Mouse (Mus musculus): ENCODE results near the gene Adam17. TPM values are rescaled to one million over a fixed set of nuclear protein-coding genes. Genes with fewer than 3 reads are reported as not detected.

Adam17 gene
- polyA plus RNA-seq, 1 experiment from 2014 or later = 39.8 TPM

GRCm38 (mm10) chr12:21335869-21336268 lies 37.6 kb downstream of the Adam17 start:
- Histone ChIP-seq H3K4me1 (ENCODE audit: control insufficient read depth, insufficient read depth, low read length) (no peaks in the 10 kb centered on the region), H3K4me2 (ENCODE audit: low read depth, low read length) (no peak overlapping the region), H3K4me3 (ENCODE audit: low read depth, low read length) (no peak overlapping the region), H3K36me3 (ENCODE audit: control insufficient read depth, insufficient read depth, low read length) (peaks cover 76% of the 10 kb centered on the region), H3K27ac (replicated peaks; ENCODE audit: low read depth, low read length) (no peak overlapping the region), H3K9me3 (ENCODE audit: control insufficient read depth, low read length) (no peaks in the 10 kb centered on the region), H3K9ac (ENCODE audit: low read depth, low read length) (no peak overlapping the region), H3K27me3 (replicated peaks; ENCODE audit: control insufficient read depth, insufficient read depth, low read length) (no peaks in the 10 kb centered on the region)
- ATAC-seq (ENCODE audit: low read depth) (no peak), DNase-seq (ENCODE audit: low spot score) (peak; percentile 2)
- WGBS = 90% methylated on average over 7 of the region's 7 CpGs

GRCm38 (mm10) chr12:21333766-21334165 lies 39.7 kb downstream of the Adam17 start:
- no peak overlapping the region for H3K4me2 ChIP-seq (ENCODE audit: low read depth, low read length)
- H3K4me3 ChIP-seq (ENCODE audit: low read depth, low read length) = no peak overlapping the region
- H3K9me3 ChIP-seq (ENCODE audit: control insufficient read depth, low read length) = no peaks in the 10 kb centered on the region
- DNase-seq (ENCODE audit: low spot score) (no peak), ATAC-seq (ENCODE audit: low read depth) (no peak)
- no peak overlapping the region for H3K9ac ChIP-seq (ENCODE audit: low read depth, low read length)
- H3K4me1 ChIP-seq (ENCODE audit: control insufficient read depth, insufficient read depth, low read length) = no peaks in the 10 kb centered on the region
- 94% methylated on average over 5 of the region's 5 CpGs for WGBS
- peaks cover 75% of the 10 kb centered on the region for H3K36me3 ChIP-seq (ENCODE audit: control insufficient read depth, insufficient read depth, low read length)
- no peaks in the 10 kb centered on the region for H3K27me3 ChIP-seq (replicated peaks; ENCODE audit: control insufficient read depth, insufficient read depth, low read length)
- no peak overlapping the region for H3K27ac ChIP-seq (replicated peaks; ENCODE audit: low read depth, low read length)

- WGBS = 95% methylated on average over 7 of the region's 7 CpGs
- Histone ChIP-seq H3K4me3 (ENCODE audit: low read depth, low read length) (no peak overlapping the region), H3K4me1 (ENCODE audit: control insufficient read depth, insufficient read depth, low read length) (no peaks in the 10 kb centered on the region), H3K9me3 (ENCODE audit: control insufficient read depth, low read length) (no peaks in the 10 kb centered on the region), H3K27me3 (replicated peaks; ENCODE audit: control insufficient read depth, insufficient read depth, low read length) (no peaks in the 10 kb centered on the region), H3K36me3 (ENCODE audit: control insufficient read depth, insufficient read depth, low read length) (peaks cover 77% of the 10 kb centered on the region), H3K9ac (ENCODE audit: low read depth, low read length) (no peak overlapping the region), H3K27ac (replicated peaks; ENCODE audit: low read depth, low read length) (no peak overlapping the region), H3K4me2 (ENCODE audit: low read depth, low read length) (no peak overlapping the region)
- DNase-seq (ENCODE audit: low spot score) (no peak), ATAC-seq (ENCODE audit: low read depth) (no peak)
These were observed 40.4 kb downstream of the Adam17 start for GRCm38 (mm10) chr12:21333021-21333420.

GRCm38 (mm10) chr12:21331711-21332110 lies 41.7 kb downstream of the Adam17 start:
- Histone ChIP-seq H3K4me2 (ENCODE audit: low read depth, low read length) (no peak overlapping the region), H3K27me3 (replicated peaks; ENCODE audit: control insufficient read depth, insufficient read depth, low read length) (no peaks in the 10 kb centered on the region), H3K36me3 (ENCODE audit: control insufficient read depth, insufficient read depth, low read length) (peaks cover 88% of the 10 kb centered on the region), H3K9ac (ENCODE audit: low read depth, low read length) (no peak overlapping the region), H3K4me1 (ENCODE audit: control insufficient read depth, insufficient read depth, low read length) (no peaks in the 10 kb centered on the region), H3K9me3 (ENCODE audit: control insufficient read depth, low read length) (no peaks in the 10 kb centered on the region), H3K4me3 (ENCODE audit: low read depth, low read length) (no peak overlapping the region), H3K27ac (replicated peaks; ENCODE audit: low read depth, low read length) (no peak overlapping the region)
- WGBS = 73% methylated on average over 6 of the region's 6 CpGs
- ATAC-seq (ENCODE audit: low read depth) = no peak
- DNase-seq (ENCODE audit: low spot score) = no peak

GRCm38 (mm10) chr12:21330961-21331576 lies 42.4 kb downstream of the Adam17 start:
- H3K27me3 ChIP-seq (replicated peaks; ENCODE audit: control insufficient read depth, insufficient read depth, low read length) = no peaks in the 10 kb centered on the region
- no peaks in the 10 kb centered on the region for H3K4me1 ChIP-seq (ENCODE audit: control insufficient read depth, insufficient read depth, low read length)
- no peak overlapping the region for H3K27ac ChIP-seq (replicated peaks; ENCODE audit: low read depth, low read length)
- no peak for ATAC-seq (ENCODE audit: low read depth)
- H3K4me2 ChIP-seq (ENCODE audit: low read depth, low read length) = no peak overlapping the region
- no peak for DNase-seq (ENCODE audit: low spot score)
- 89% methylated on average over 10 of the region's 10 CpGs for WGBS
- peaks cover 86% of the 10 kb centered on the region for H3K36me3 ChIP-seq (ENCODE audit: control insufficient read depth, insufficient read depth, low read length)
- no peaks in the 10 kb centered on the region for H3K9me3 ChIP-seq (ENCODE audit: control insufficient read depth, low read length)
- H3K4me3 ChIP-seq (ENCODE audit: low read depth, low read length) = no peak overlapping the region
- H3K9ac ChIP-seq (ENCODE audit: low read depth, low read length) = no peak overlapping the region

GRCm38 (mm10) chr12:21329661-21330400 lies 43.6 kb downstream of the Adam17 start:
- ATAC-seq (ENCODE audit: low read depth) (no peak), DNase-seq (ENCODE audit: low spot score) (no peak)
- Histone ChIP-seq H3K27ac (replicated peaks; ENCODE audit: low read depth, low read length) (no peak overlapping the region), H3K4me2 (ENCODE audit: low read depth, low read length) (no peak overlapping the region), H3K36me3 (ENCODE audit: control insufficient read depth, insufficient read depth, low read length) (peaks cover 87% of the 10 kb centered on the region), H3K9ac (ENCODE audit: low read depth, low read length) (no peak overlapping the region), H3K4me1 (ENCODE audit: control insufficient read depth, insufficient read depth, low read length) (no peaks in the 10 kb centered on the region), H3K4me3 (ENCODE audit: low read depth, low read length) (no peak overlapping the region), H3K27me3 (replicated peaks; ENCODE audit: control insufficient read depth, insufficient read depth, low read length) (no peaks in the 10 kb centered on the region), H3K9me3 (ENCODE audit: control insufficient read depth, low read length) (no peaks in the 10 kb centered on the region)
- WGBS = 86% methylated on average over 9 of the region's 9 CpGs

- 91% methylated on average over 3 of the region's 3 CpGs for WGBS
- no peak for DNase-seq (ENCODE audit: low spot score)
- H3K4me1 ChIP-seq (ENCODE audit: control insufficient read depth, insufficient read depth, low read length) = no peaks in the 10 kb centered on the region
- peaks cover 86% of the 10 kb centered on the region for H3K36me3 ChIP-seq (ENCODE audit: control insufficient read depth, insufficient read depth, low read length)
- H3K4me2 ChIP-seq (ENCODE audit: low read depth, low read length) = no peak overlapping the region
- no peak overlapping the region for H3K4me3 ChIP-seq (ENCODE audit: low read depth, low read length)
- H3K9me3 ChIP-seq (ENCODE audit: control insufficient read depth, low read length) = no peaks in the 10 kb centered on the region
- no peak for ATAC-seq (ENCODE audit: low read depth)
- H3K27me3 ChIP-seq (replicated peaks; ENCODE audit: control insufficient read depth, insufficient read depth, low read length) = no peaks in the 10 kb centered on the region
- H3K27ac ChIP-seq (replicated peaks; ENCODE audit: low read depth, low read length) = no peak overlapping the region
- no peak overlapping the region for H3K9ac ChIP-seq (ENCODE audit: low read depth, low read length)
These were observed 47.1 kb downstream of the Adam17 start for GRCm38 (mm10) chr12:21326325-21326724.

- Histone ChIP-seq H3K4me1 (ENCODE audit: control insufficient read depth, insufficient read depth, low read length) (no peaks in the 10 kb centered on the region), H3K4me2 (ENCODE audit: low read depth, low read length) (no peak overlapping the region), H3K4me3 (ENCODE audit: low read depth, low read length) (no peak overlapping the region), H3K9ac (ENCODE audit: low read depth, low read length) (no peak overlapping the region), H3K27ac (replicated peaks; ENCODE audit: low read depth, low read length) (no peak overlapping the region), H3K27me3 (replicated peaks; ENCODE audit: control insufficient read depth, insufficient read depth, low read length) (no peaks in the 10 kb centered on the region), H3K9me3 (ENCODE audit: control insufficient read depth, low read length) (no peaks in the 10 kb centered on the region), H3K36me3 (ENCODE audit: control insufficient read depth, insufficient read depth, low read length) (peaks cover 80% of the 10 kb centered on the region)
- DNase-seq (ENCODE audit: low spot score) (no peak), ATAC-seq (ENCODE audit: low read depth) (no peak)
- 92% methylated on average over 8 of the region's 8 CpGs for WGBS
These were observed 48.2 kb downstream of the Adam17 start for GRCm38 (mm10) chr12:21325266-21325665.

- Histone ChIP-seq H3K4me1 (ENCODE audit: control insufficient read depth, insufficient read depth, low read length) (no peaks in the 10 kb centered on the region), H3K4me2 (ENCODE audit: low read depth, low read length) (no peak overlapping the region), H3K36me3 (ENCODE audit: control insufficient read depth, insufficient read depth, low read length) (peaks cover 70% of the 10 kb centered on the region), H3K27me3 (replicated peaks; ENCODE audit: control insufficient read depth, insufficient read depth, low read length) (no peaks in the 10 kb centered on the region), H3K9me3 (ENCODE audit: control insufficient read depth, low read length) (no peaks in the 10 kb centered on the region), H3K4me3 (ENCODE audit: low read depth, low read length) (no peak overlapping the region), H3K27ac (replicated peaks; ENCODE audit: low read depth, low read length) (no peak overlapping the region), H3K9ac (ENCODE audit: low read depth, low read length) (no peak overlapping the region)
- DNase-seq (ENCODE audit: low spot score) (no peak), ATAC-seq (ENCODE audit: low read depth) (no peak)
- 81% methylated on average over 5 of the region's 5 CpGs for WGBS
These were observed 49.3 kb downstream of the Adam17 start for GRCm38 (mm10) chr12:21324101-21324500.

Measured in embryonic facial prominence, embryonic 14.5 days (tissue).